Mouse (Mus musculus) gastrocnemius, adult 8-10 months (tissue): ENCODE results near the gene Tpm1. TPM values are rescaled to one million over a fixed set of nuclear protein-coding genes. Genes with fewer than 3 reads are reported as not detected.
A peak's percentile ranks its signal among the peaks of the same experiment; 100 is the strongest.

Experiments used
- DNase-seq, 2 experiments: peaks; one replicate each; pipeline ENCODE4 v3.0.0; 2022; ENCODE audit warnings: low spot score in 2 of 2
- total RNA-seq, 4 experiments: library from RNA; stranded (reverse); gene quantifications; 2 replicates each; pipeline ENCODE4 v1.2.4; 2022

The Tpm1 gene
- total RNA-seq = over 10,000 TPM; 24,112 to 28,307 (median 24,365) TPM

- peak; percentile 87 to 92 for DNase-seq
Measured at GRCm38 (mm10) chr9:67049086-67049824, at the start of gene Tpm1. Gene Tpm1 (minus strand): TSS chr9:67049406.

- DNase-seq = no peak
Measured at GRCm38 (mm10) chr9:67094371-67094770, 45.2 kb upstream of the Tpm1 start.

GRCm38 (mm10) chr9:67092210-67092609, 43.0 kb upstream of the Tpm1 start:
- no peak for DNase-seq

DNA sequence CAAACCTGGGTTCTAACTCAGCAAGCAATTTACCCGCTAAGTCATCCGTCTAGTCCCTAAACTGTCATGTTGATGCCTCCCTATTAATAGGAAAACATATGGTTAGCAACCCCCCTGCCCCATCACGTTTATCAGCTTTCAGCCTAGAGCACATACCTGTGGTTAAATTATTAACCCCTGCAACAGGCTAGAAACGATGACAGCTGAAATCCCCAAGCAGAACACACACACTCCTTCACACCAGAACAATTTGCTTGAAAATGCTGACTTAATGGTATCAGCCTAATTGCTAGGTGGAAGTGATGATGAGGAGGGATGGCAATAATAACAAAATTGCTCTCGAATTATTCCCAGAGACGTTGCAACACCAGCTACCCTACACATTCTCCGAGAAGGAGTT, 42.4 kb upstream of the Tpm1 start:
- DNase-seq = no peak

DNA sequence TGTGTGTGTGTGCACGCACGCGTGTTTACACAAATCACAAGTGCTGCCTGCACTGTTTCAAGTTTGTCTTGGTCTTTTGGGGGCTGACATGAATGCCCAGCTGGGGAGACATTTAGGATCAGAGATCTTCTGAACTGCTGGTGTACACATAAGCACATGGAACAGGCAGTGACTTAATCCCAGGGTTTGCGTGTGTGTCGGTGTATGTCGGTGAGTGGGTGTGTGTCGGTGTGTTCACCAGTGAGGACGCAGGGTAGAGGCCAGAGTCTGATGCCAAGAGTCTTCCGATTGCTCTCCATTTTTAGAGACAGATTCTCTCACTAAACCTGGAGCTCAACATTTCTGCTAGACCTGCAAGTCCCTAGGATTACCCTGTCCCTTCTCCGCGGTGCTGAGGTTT, 41.9 kb upstream of the Tpm1 start:
- no peak for DNase-seq

DNA sequence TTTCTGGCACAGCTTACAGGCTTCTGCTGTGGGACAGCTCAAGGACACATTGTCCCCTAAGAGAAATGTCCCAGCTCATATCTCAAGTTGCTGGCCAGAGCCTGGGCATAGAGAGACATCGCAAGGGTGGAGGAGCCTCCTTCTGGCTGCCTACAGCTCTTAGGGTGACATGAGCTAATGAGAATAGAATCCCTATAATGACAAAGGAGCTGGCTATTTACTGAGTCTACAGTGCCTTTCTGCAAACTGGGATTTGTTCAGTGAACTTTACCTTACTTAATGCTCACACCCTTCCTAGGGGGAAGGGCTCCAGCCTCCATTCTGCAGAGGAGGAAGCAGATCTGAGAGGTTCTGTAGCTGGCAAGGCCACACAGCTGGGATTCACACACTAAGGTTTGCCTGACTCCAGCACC, 41.4 kb upstream of the Tpm1 start:
- DNase-seq = peak; percentile 27 to 33

- DNase-seq = no peak
Measured at GRCm38 (mm10) chr9:67089167-67089566, 40.0 kb upstream of the Tpm1 start.

DNA sequence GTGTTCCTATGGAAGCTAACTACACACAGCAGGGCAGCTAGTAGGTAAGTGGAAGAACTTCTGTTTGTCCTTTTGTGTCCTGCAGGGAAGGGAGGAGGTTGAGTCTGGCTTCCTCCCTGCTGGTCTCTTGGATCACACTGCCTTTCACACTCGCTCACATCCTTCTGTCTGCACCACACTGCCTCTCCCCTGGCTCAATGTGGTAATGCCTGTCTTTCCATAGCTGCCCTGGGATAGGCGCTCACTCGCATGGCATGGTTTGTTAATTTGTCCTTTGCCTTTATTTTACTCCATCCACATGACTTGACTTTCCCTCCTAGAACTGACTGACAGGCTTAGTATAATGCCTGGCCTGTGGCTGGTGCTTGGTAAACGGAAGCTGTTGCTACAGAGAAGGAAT, 34.6 kb upstream of the Tpm1 start:
- DNase-seq = no peak

DNA sequence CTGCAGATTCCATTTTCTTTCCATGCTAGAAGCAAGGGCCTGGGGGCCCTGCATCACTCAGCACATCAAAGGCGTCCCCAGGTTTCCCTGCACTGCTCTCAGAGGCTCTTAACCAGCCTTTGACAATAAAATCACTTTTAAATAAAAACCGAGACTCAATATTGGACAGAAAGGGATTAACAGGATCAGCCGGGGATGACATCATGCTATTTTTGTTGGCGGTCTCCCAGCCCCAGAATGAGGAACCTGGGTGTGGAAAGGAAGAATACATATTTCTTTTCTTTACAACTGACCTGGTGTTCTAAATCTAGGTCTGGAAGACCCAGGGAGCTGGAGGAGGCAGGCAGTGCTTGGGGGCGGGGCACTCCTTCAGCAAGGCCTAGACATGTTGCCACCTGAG, 32.5 kb upstream of the Tpm1 start:
- no peak for DNase-seq

DNA sequence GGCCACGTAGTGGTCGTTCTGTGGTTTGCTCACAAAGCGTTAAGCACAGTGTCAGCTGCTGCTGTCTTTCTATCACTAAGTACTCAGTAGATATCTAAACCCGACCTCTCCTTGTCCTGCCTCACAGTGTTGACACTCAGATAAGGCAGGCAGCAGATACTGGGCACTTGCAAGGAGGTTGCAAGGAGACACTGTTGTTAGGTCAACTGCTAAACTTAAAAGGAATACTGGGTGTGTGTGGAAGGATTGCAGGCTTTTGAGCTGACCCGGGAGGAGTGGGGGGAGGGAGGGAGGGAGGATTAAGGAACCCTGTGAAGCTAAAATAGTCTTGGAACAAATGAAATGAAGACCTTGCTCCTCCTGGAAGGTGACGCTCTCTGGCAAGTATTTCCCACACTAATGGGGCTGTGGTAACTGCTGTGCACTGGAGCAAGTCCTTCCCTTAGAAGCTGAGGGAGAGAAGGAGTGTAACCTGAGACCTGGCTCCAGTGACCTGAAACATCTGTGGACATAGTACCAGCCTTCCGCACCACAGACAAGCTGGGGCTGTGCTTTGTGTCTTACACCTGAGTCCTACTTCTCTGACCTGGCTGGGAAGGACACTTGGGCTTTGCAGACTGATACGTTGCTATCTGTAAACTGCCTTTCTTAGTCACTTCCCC, 28.6 kb upstream of the Tpm1 start:
- peak; percentile 45 to 51 for DNase-seq

- DNase-seq = no peak
Measured at GRCm38 (mm10) chr9:67077266-67077657, 28.1 kb upstream of the Tpm1 start.

- DNase-seq = no peak
Measured at GRCm38 (mm10) chr9:67072182-67072581, 23.0 kb upstream of the Tpm1 start.

GRCm38 (mm10) chr9:67071596-67071995, 22.4 kb upstream of the Tpm1 start:
- DNase-seq = no peak

GRCm38 (mm10) chr9:67071103-67071502, 21.9 kb upstream of the Tpm1 start:
- no peak for DNase-seq

- DNase-seq = no peak
Measured at GRCm38 (mm10) chr9:67066616-67067015, 17.4 kb upstream of the Tpm1 start.

DNA sequence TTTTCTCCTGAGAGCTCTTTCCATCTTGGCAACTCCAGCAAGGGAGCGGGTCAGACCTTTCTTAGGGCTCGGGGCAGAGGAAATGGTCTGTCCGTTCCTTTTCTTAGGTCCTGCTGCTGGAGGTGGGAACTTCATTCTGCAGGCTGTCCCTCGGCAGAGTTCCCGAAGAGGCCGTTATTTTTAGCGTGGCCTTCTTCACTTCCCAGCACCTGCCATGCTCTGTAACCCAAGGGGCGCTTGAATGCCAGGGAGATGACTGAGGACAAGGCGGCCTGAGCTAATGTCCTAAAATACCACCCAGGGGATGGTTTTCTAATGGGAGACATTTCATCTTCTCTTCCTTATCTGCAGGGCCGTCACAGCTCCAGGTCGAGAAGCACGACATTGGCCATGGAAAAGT, 10.5 kb upstream of the Tpm1 start:
- DNase-seq = peak; percentile 79 to 89

DNA sequence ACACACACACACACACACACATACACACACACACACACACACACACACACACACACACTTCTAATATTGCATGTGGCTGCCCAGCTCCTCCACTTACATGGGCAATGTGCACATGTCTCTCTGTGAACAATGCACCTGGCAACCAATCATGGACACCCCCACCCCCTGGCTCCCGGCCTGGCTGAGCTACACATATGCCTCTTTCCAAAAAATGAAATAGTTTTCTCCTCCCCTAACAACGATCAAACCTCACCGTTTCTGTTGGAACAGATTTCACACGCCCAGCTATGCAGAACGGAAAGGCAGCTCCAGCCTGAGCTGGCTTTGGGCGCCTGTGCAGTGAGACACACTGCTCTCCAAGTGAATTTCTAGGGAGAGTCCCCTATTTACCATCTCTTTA, 9.2 kb upstream of the Tpm1 start:
- DNase-seq = no peak

- DNase-seq = peak in 1 of 2 experiments; percentile 60
Measured at GRCm38 (mm10) chr9:67050736-67051337, 1.6 kb upstream of the Tpm1 start.

DNA sequence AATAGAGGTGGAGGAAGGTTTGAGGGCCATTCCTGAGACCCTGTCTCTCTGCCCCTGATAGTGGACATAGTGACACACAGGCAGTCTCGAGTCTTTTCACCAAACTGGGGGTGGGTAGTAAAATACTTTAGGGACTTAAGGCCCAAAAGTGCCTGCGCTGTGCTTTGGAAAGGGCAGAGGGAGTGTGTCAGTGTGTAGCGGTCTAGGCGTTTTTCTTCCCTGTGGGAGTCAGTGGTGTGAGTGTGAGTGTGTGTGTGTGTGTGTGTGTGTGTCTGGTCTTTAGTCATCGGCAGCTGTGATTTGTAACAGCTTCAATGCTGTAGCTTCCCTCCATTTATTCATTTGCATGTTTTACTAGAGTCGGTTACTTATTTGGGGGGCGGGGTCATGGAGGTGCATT, 630 bp upstream of the Tpm1 start:
- DNase-seq = no peak

- DNase-seq = no peak
Measured at GRCm38 (mm10) chr9:67048483-67049085, 622 bp downstream of the Tpm1 start.

- no peak for DNase-seq
Measured at GRCm38 (mm10) chr9:67047606-67048482, 1.4 kb downstream of the Tpm1 start.
